ENCODE assay signal across 8 mouse cellular contexts in genomic region chr5:113155133-113155532, GRCm38 (mm10).
DNase-seq lines count a peak whose midpoint lies in the region; ATAC-seq and TF ChIP-seq lines count a peak whose summit lies in the region.

No protein-coding gene starts in this region.

- no peaks in the 10 kb centered on the region for H3K27me3 ChIP-seq in G1E (ENCODE audit: insufficient read depth, low read length)

- no peaks in the 10 kb centered on the region for H3K36me3 ChIP-seq in G1E (replicated peaks)

- DNase-seq in 416B (ENCODE audit: low read depth), result peak; percentile 87
- no peak for DNase-seq in G1E (ENCODE audit: low spot score)
- DNase-seq in cerebellum, adult 9-11 months, result peak; percentile 60
- DNase-seq in gastrocnemius, adult 8-10 months (ENCODE audit: low spot score in 2 of 2), result peak; percentile 71
- peak; percentile 80 to 85 for DNase-seq in kidney, postnatal 25 days
- DNase-seq in lung, adult 18-20 months, result peak; percentile 74 to 75
- peak; percentile 88 to 91 for DNase-seq in right cerebral cortex, adult 2 months (ENCODE audit: low spot score in 2 of 2)
- peak; percentile 67 for DNase-seq in yolk sac, embryonic 10.5 days (ENCODE audit: low spot score)

- H3K4me3 ChIP-seq in G1E (ENCODE audit: low read depth, low read length), result no peak overlapping the region

- 0 out of 2 replicates have a peak, but pooled peaks have one; percentile 15 for TF ChIP-seq CTCF in G1E (IDR thresholded peaks at IDR 0.05; ENCODE audit: low read depth, low read length)

- ATAC-seq in G1E (ENCODE audit: extremely low read depth, insufficient number of reproducible peaks, low FRiP score, poor library complexity, severe bottlenecking), result no peak

- H3K4me1 ChIP-seq in G1E (ENCODE audit: insufficient read depth, low read depth, low read length), result no peaks in the 10 kb centered on the region

- peaks cover 99% of the 10 kb centered on the region for H3K9me3 ChIP-seq in G1E (replicated peaks)
